Mouse (Mus musculus): ENCODE measurements at regions not wholly inside any gene's neighbourhood (a gene's known extent, or its start where the extent isn't known, plus 50 kb on each side); places are given as distances from the start of the nearest gene placed in this dataset.

DNA sequence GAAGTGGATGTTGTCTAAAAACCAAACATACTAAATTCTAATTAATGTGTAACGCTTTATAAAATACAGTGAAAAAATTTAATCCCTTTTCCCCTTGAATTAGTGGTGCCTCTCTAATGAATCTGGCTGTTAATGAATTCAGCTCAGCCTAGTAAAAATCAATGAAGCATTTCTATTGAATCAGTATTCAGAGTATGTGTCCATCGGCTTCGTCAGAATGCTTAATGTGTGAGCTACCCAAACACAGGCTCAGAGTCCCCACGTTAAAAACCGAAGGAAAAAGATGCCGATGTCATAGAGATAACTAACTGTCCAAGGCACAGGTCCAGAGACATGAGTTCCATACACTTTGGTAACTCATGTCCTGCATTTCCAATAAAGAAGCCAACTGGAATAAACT lies 126.3 kb upstream of the Plekha5 start:
- Histone ChIP-seq H3K27me3 (ENCODE audit: insufficient read depth, low read length) (no peaks in the 10 kb centered on the region), H3K4me3 (ENCODE audit: low read depth, low read length) (no peak overlapping the region), H3K4me1 (ENCODE audit: insufficient read depth, low read depth, low read length) (no peaks in the 10 kb centered on the region), H3K9me3 (replicated peaks) (peaks cover 57% of the 10 kb centered on the region), H3K36me3 (replicated peaks) (no peaks in the 10 kb centered on the region)
- ATAC-seq (ENCODE audit: extremely low read depth, insufficient number of reproducible peaks, low FRiP score, poor library complexity, severe bottlenecking) (no peak), DNase-seq (ENCODE audit: low spot score) (no peak)
- no peak for TF ChIP-seq GATA2 (IDR thresholded peaks at IDR 0.05; ENCODE audit: borderline replicate concordance, low read depth, low read length)
- no peak for TF ChIP-seq CTCF (IDR thresholded peaks at IDR 0.05; ENCODE audit: low read depth, low read length)

- Histone ChIP-seq H3K27me3 (ENCODE audit: insufficient read depth, low read length) (no peaks in the 10 kb centered on the region), H3K4me1 (ENCODE audit: insufficient read depth, low read depth, low read length) (no peaks in the 10 kb centered on the region), H3K36me3 (replicated peaks) (no peaks in the 10 kb centered on the region), H3K9me3 (replicated peaks) (peaks cover 63% of the 10 kb centered on the region), H3K4me3 (ENCODE audit: low read depth, low read length) (no peak overlapping the region)
- TF ChIP-seq GATA1 (IDR thresholded peaks at IDR 0.05; ENCODE audit: borderline replicate concordance, low read length) (no peak), POLR2AphosphoS5 (IDR thresholded peaks at IDR 0.05; ENCODE audit: insufficient replicate concordance, low read depth, low read length) (no peak), CTCF (IDR thresholded peaks at IDR 0.05; ENCODE audit: low read depth, low read length) (no peak), TAL1 (conservative IDR thresholded peaks at IDR 0.05; ENCODE audit: low read depth, low read length) (no peak), GATA2 (IDR thresholded peaks at IDR 0.05; ENCODE audit: borderline replicate concordance, low read depth, low read length) (no peak)
- DNase-seq (ENCODE audit: low spot score): no peak
- ATAC-seq (ENCODE audit: extremely low read depth, insufficient number of reproducible peaks, low FRiP score, poor library complexity, severe bottlenecking): no peak
Observed at GRCm38 (mm10) chr6:140290109-140290508, 133.7 kb upstream of the Plekha5 start.

DNA sequence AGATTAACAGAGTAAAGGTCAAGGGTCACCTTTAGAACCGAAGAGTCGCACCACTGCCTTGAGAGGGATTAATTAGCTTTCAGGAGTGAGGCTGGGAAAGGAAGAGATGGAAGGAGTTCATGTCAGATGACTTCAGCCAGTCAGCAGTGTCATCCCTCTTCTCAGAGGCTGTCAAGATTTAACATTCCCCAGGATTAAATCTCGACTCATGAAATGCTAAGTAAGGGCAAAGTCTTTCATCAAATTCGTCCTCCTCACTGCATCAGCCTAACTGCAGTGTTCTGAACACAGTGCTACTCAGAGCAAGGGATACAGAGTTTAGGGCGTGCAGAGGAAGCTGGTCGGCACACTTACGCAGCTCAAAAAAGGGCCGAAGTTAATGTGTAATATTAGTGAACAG lies 135.1 kb upstream of the Plekha5 start:
- TF ChIP-seq CTCF (IDR thresholded peaks at IDR 0.05; ENCODE audit: low read depth, low read length): no peak
- no peak for TF ChIP-seq POLR2AphosphoS5 (IDR thresholded peaks at IDR 0.05; ENCODE audit: insufficient replicate concordance, low read depth, low read length)
- TF ChIP-seq GATA1 (IDR thresholded peaks at IDR 0.05; ENCODE audit: borderline replicate concordance, low read length): no peak
- no peak for TF ChIP-seq TAL1 (conservative IDR thresholded peaks at IDR 0.05; ENCODE audit: low read depth, low read length)
- no peak for TF ChIP-seq GATA2 (IDR thresholded peaks at IDR 0.05; ENCODE audit: borderline replicate concordance, low read depth, low read length)
- no peak for ATAC-seq (ENCODE audit: extremely low read depth, insufficient number of reproducible peaks, low FRiP score, poor library complexity, severe bottlenecking)
- H3K36me3 ChIP-seq (replicated peaks): no peaks in the 10 kb centered on the region
- H3K9me3 ChIP-seq (replicated peaks): peaks cover 61% of the 10 kb centered on the region
- H3K27me3 ChIP-seq (ENCODE audit: insufficient read depth, low read length): no peaks in the 10 kb centered on the region
- H3K4me1 ChIP-seq (ENCODE audit: insufficient read depth, low read depth, low read length): no peaks in the 10 kb centered on the region
- no peak for DNase-seq (ENCODE audit: low spot score)
- H3K4me3 ChIP-seq (ENCODE audit: low read depth, low read length): no peak overlapping the region

DNA sequence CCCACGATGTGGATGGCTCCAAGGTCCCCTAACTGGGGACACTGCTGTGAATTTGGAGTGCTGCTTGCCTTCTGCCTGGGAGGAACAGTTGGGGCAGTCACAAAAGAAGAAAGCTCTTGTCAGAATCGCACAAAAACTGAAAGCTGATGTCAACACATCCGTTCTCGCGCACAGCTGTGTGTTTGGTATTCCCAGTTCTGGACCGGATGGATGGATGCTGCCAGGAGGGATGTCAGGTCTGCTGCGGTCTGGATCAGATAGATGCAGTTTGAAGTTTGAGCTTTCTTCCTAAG lies 141.6 kb upstream of the Plekha5 start:
- DNase-seq (ENCODE audit: low spot score) (no peak), ATAC-seq (ENCODE audit: extremely low read depth, insufficient number of reproducible peaks, low FRiP score, poor library complexity, severe bottlenecking) (no peak)
- Histone ChIP-seq H3K9me3 (replicated peaks) (peaks cover 44% of the 10 kb centered on the region), H3K4me3 (ENCODE audit: low read depth, low read length) (no peak overlapping the region), H3K4me1 (ENCODE audit: insufficient read depth, low read depth, low read length) (no peaks in the 10 kb centered on the region), H3K36me3 (replicated peaks) (no peaks in the 10 kb centered on the region), H3K27me3 (ENCODE audit: insufficient read depth, low read length) (no peaks in the 10 kb centered on the region)
- TF ChIP-seq TAL1 (conservative IDR thresholded peaks at IDR 0.05; ENCODE audit: low read depth, low read length) (no peak), GATA1 (IDR thresholded peaks at IDR 0.05; ENCODE audit: borderline replicate concordance, low read length) (no peak), POLR2AphosphoS5 (IDR thresholded peaks at IDR 0.05; ENCODE audit: insufficient replicate concordance, low read depth, low read length) (no peak), GATA2 (IDR thresholded peaks at IDR 0.05; ENCODE audit: borderline replicate concordance, low read depth, low read length) (no peak), CTCF (IDR thresholded peaks at IDR 0.05; ENCODE audit: low read depth, low read length) (no peak)

DNA sequence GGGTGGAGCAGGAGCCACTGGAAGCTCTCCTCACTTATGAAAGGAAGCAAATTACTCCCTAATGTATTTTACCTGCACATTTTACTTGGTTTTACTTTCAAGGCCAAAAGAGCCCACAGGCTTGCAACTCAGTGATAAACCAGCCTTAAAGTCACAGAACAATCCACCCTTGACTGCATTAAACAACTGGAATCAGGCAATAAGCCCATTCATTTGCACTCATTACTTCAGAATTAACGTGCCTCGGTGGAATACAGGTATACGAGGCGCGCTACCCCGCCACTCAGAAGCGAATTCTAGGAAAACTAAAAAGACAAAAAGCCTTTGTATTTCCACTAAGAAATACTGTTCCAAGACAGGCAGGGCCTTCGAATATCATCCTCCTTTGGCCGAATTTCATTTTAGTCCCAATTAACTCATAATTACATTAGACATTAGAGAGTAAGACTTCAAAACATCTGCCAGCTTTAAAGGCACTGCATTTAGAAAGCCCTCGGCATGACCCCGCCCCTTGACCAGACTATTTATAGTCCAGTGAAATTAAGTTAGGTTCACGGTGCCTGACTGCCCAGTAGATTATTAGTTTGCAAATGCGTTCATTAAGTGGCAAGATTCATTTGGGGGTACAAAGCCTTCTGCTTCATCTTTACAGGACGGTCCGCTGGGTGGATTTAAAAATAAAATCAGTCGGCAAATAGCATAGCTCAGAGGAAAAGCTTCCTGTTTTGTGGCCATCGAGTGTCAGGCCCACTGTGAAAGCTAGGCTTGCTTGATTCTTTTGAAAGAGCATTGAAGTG lies 142.2 kb upstream of the Plekha5 start:
- Histone ChIP-seq H3K4me1 (ENCODE audit: insufficient read depth, low read depth, low read length) (no peaks in the 10 kb centered on the region), H3K27me3 (ENCODE audit: insufficient read depth, low read length) (no peaks in the 10 kb centered on the region), H3K4me3 (ENCODE audit: low read depth, low read length) (no peak overlapping the region), H3K36me3 (replicated peaks) (no peaks in the 10 kb centered on the region), H3K9me3 (replicated peaks) (peaks cover 43% of the 10 kb centered on the region)
- no peak for ATAC-seq (ENCODE audit: extremely low read depth, insufficient number of reproducible peaks, low FRiP score, poor library complexity, severe bottlenecking)
- TF ChIP-seq POLR2AphosphoS5 (IDR thresholded peaks at IDR 0.05; ENCODE audit: insufficient replicate concordance, low read depth, low read length) (no peak), GATA2 (IDR thresholded peaks at IDR 0.05; ENCODE audit: borderline replicate concordance, low read depth, low read length) (no peak), TAL1 (conservative IDR thresholded peaks at IDR 0.05; ENCODE audit: low read depth, low read length) (no peak), CTCF (IDR thresholded peaks at IDR 0.05; ENCODE audit: low read depth, low read length) (no peak), GATA1 (IDR thresholded peaks at IDR 0.05; ENCODE audit: borderline replicate concordance, low read length) (no peak)
- DNase-seq (ENCODE audit: low spot score): no peak

DNA sequence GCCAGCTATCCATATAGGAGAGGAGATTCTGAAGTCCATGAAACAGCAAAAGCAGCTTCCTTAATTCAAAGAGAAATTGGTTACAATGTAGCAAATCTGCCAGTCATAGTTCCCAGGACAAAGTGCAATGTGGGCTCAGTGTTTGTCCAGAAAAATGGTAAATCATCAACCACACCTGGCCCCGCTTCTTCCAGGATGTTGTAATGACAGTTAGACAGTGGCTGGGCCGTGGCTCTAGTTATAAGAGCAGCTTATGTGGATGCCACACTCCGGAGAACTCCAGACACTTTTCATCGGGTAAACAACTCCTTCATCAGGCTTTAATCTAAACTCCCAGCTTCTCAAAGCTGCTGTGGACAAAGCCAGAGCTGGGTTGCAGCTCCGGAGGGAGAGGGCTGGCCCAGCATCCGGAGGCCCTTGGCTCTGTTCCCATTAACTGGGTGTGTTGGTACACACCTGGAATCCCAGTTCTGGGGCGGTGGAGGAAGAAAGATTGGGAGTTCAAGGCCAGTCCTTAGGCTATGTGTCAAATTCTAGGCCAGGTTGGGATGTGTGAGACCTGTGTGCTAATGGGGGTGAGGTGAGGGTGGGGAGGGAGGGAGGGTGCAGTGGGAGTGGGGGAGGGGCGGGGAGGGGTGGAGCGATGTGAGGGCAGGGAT lies 142.9 kb upstream of the Plekha5 start:
- no peak for TF ChIP-seq GATA2 (IDR thresholded peaks at IDR 0.05; ENCODE audit: borderline replicate concordance, low read depth, low read length)
- TF ChIP-seq POLR2AphosphoS5 (IDR thresholded peaks at IDR 0.05; ENCODE audit: insufficient replicate concordance, low read depth, low read length): no peak
- TF ChIP-seq GATA1 (IDR thresholded peaks at IDR 0.05; ENCODE audit: borderline replicate concordance, low read length): no peak
- no peak for TF ChIP-seq CTCF (IDR thresholded peaks at IDR 0.05; ENCODE audit: low read depth, low read length)
- no peak for TF ChIP-seq TAL1 (conservative IDR thresholded peaks at IDR 0.05; ENCODE audit: low read depth, low read length)
- Histone ChIP-seq H3K36me3 (replicated peaks) (no peaks in the 10 kb centered on the region), H3K4me3 (ENCODE audit: low read depth, low read length) (no peak overlapping the region), H3K4me1 (ENCODE audit: insufficient read depth, low read depth, low read length) (no peaks in the 10 kb centered on the region), H3K27me3 (ENCODE audit: insufficient read depth, low read length) (no peaks in the 10 kb centered on the region), H3K9me3 (replicated peaks) (peaks cover 41% of the 10 kb centered on the region)
- ATAC-seq (ENCODE audit: extremely low read depth, insufficient number of reproducible peaks, low FRiP score, poor library complexity, severe bottlenecking) (no peak), DNase-seq (ENCODE audit: low spot score) (no peak)

All from G1E (cell line).